ENCODE assay signal across 12 mouse cellular contexts in the genomic region with DNA sequence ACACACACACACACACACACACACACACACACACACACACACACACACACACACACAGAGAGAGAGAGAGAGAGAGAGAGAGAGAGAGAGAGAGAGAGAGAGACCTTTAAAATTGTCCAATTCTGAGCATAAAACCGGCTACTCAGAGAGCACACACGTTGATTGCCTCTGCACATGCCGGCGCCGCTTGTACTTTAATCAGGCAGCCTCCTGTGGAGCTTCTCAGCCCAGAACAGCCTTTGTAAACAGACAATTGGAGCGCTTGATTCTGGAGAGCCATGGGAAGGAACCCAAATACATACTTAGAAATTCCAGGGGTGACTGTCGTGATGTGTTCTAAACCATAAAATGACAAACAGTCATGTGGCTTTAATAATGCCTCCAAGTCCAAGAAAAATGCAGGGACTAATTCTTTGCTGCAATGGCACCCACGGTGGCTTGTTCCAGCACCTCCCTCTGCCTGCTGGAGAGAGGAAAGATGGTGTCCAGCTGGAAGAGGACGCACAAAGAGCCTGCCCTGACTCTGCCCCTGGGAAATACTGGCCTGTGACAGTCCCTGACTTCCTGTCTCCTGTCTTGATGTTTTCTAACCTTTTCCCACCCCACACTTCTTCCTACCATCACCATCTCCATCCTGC. TPM values are rescaled to one million over a fixed set of nuclear protein-coding genes. Genes with fewer than 3 reads are reported as not detected.
DNase-seq lines count a peak whose midpoint lies in the region; ATAC-seq lines count a peak whose summit lies in the region.
"Had no signal": no experiment of that assay in that cellular context is flagged by ENCODE, and none has a peak within 500 bp of the region (broad histone marks: within the 10 kb centered on the region; RNA-seq: fewer than 3 reads in every experiment).

No protein-coding gene starts in this region.

- peaks cover 9% of the 10 kb centered on the region; the same call in 1 of the 2 replicates for H3K4me1 ChIP-seq in heart, embryonic 11.5 days (ENCODE audit: control insufficient read depth, insufficient read depth, low read length)
- peaks cover 14% of the 10 kb centered on the region for H3K4me1 ChIP-seq in forebrain, embryonic 12.5 days
- no peaks in the 10 kb centered on the region for H3K4me1 ChIP-seq in liver, embryonic 15.5 days (replicated peaks)

- ATAC-seq in heart, embryonic 11.5 days (replicated peaks; ENCODE audit: insufficient number of reproducible peaks, low FRiP score, low TSS enrichment): no peak
- peak; percentile 71; the same call in 1 of the 2 replicates for ATAC-seq in forebrain, embryonic 12.5 days (ENCODE audit: low FRiP score)
- ATAC-seq in liver, embryonic 15.5 days (ENCODE audit: insufficient read depth): peak; percentile 15; the same call in 1 of the 2 replicates
- ATAC-seq in monocyte, adult 5-6 weeks (replicated peaks; ENCODE audit: insufficient number of reproducible peaks, low FRiP score, low TSS enrichment, poor library complexity, severe bottlenecking): no peak

- WGBS in heart, embryonic 11.5 days (ENCODE audit: insufficient replicate concordance): 29% methylated on average over 9 of the region's 9 CpGs
- 6% methylated on average over 9 of the region's 9 CpGs for WGBS in forebrain, embryonic 12.5 days
- WGBS in liver, embryonic 15.5 days (ENCODE audit: insufficient replicate concordance): 32% methylated on average over 9 of the region's 9 CpGs

- H3K4me3 ChIP-seq in heart, embryonic 11.5 days (ENCODE audit: low read depth, low read length): no peak overlapping the region
- no peak overlapping the region for H3K4me3 ChIP-seq in forebrain, embryonic 12.5 days (replicated peaks)
- H3K4me3 ChIP-seq in liver, embryonic 15.5 days (replicated peaks): no peak overlapping the region
- H3K4me3 ChIP-seq: myocyte had no signal

- H3K4me2 ChIP-seq in heart, embryonic 11.5 days: peak overlapping the region; percentile 19
- no peak overlapping the region; the same call in 1 of the 2 replicates for H3K4me2 ChIP-seq in forebrain, embryonic 12.5 days
- H3K4me2 ChIP-seq in liver, embryonic 15.5 days: no peak overlapping the region

- peak overlapping the region; percentile 46; the same call in 1 of the 2 replicates for H3K27ac ChIP-seq in heart, embryonic 11.5 days (ENCODE audit: low read depth, low read length)
- H3K27ac ChIP-seq in forebrain, embryonic 12.5 days: 0 out of 2 replicates have a peak overlapping the region, but pooled peaks have one; percentile 11
- H3K27ac ChIP-seq in liver, embryonic 15.5 days (replicated peaks): no peak overlapping the region

- intact Hi-C loops in left cerebral cortex, postnatal 14 days (cut with DNase I): no loop called here

- H3K27me3 ChIP-seq in heart, embryonic 11.5 days (ENCODE audit: control insufficient read depth, insufficient read depth, low read length): peaks cover 5% of the 10 kb centered on the region; the same call in 1 of the 2 replicates
- H3K27me3 ChIP-seq in forebrain, embryonic 12.5 days: no peaks in the 10 kb centered on the region
- peaks cover 52% of the 10 kb centered on the region for H3K27me3 ChIP-seq in liver, embryonic 15.5 days

- no peak overlapping the region for H3K9ac ChIP-seq in heart, embryonic 11.5 days (ENCODE audit: low read depth, low read length)
- H3K9ac ChIP-seq in forebrain, embryonic 12.5 days: no peak overlapping the region
- no peak overlapping the region for H3K9ac ChIP-seq in liver, embryonic 15.5 days

- no peak for DNase-seq in heart, adult 8-10 months (ENCODE audit: low spot score)
- peak; percentile 16 for DNase-seq in Muller cell, postnatal 12 days (ENCODE audit: inconsistent ontology term)
- no peak for DNase-seq in thymus, adult 18-20 months
- DNase-seq in left cerebral cortex, postnatal 14 days (ENCODE audit: low spot score in 2 of 2): no peak
- DNase-seq: adrenal gland, postnatal 14 days; kidney, adult 18-20 months; right cerebral cortex, postnatal 25 days had no signal

- no peaks in the 10 kb centered on the region for H3K9me3 ChIP-seq in heart, embryonic 11.5 days (replicated peaks; ENCODE audit: control insufficient read depth, low read length)
- H3K9me3 ChIP-seq in forebrain, embryonic 12.5 days: no peaks in the 10 kb centered on the region
- no peaks in the 10 kb centered on the region for H3K9me3 ChIP-seq in liver, embryonic 15.5 days (replicated peaks)

- H3K36me3 ChIP-seq in heart, embryonic 11.5 days (ENCODE audit: control insufficient read depth, insufficient read depth, low read length): no peaks in the 10 kb centered on the region
- H3K36me3 ChIP-seq in forebrain, embryonic 12.5 days (replicated peaks): no peaks in the 10 kb centered on the region
- no peaks in the 10 kb centered on the region for H3K36me3 ChIP-seq in liver, embryonic 15.5 days (replicated peaks)

RNA-seq across cellular contexts. Expression of gene Adgrf5, which starts 2.2 kb away (rescaled TPM):
- 13.9 and 20.8 TPM in 2 replicates for polyA plus RNA-seq in heart, embryonic 11.5 days (2014; fragmentation: Nextera tagmentation; extraction: Ambion mirVana)
- 100 to 1,000 TPM; 195 to 206 (median 199) TPM for total RNA-seq in heart, adult 8-10 months (2022)
- polyA plus RNA-seq in forebrain, embryonic 12.5 days (2016; fragmentation: Nextera tagmentation; extraction: Ambion mirVana): 7.9 and 9.9 TPM in 2 replicates
- polyA plus RNA-seq in liver, embryonic 15.5 days (2015; fragmentation: Nextera tagmentation; extraction: Ambion mirVana): 2.6 and 3.0 TPM in 2 replicates
- not detected in 3 replicates for total RNA-seq in monocyte, adult 5-6 weeks (2017)
- total RNA-seq in left cerebral cortex, postnatal 14 days (2021): 10 to 100 TPM; 29.3 to 33.3 TPM

Comparison
In these comparisons a context has a peak if more than half of its experiments do, and no peak if none do; other contexts are left out.
1. ATAC-seq: peak in forebrain, embryonic 12.5 days (single experiment) and liver, embryonic 15.5 days (single experiment); none in heart, embryonic 11.5 days (single experiment) and monocyte, adult 5-6 weeks (single experiment).
2. RNA of gene Adgrf5, which starts 2.2 kb away (total RNA-seq): 195 to 206 TPM in heart, adult 8-10 months and 29.3 to 33.3 TPM in left cerebral cortex, postnatal 14 days; not detected in monocyte, adult 5-6 weeks; every median in the first group is over 10 times any median in the second.